Mouse (Mus musculus) cerebellum, adult (tissue): ENCODE measurements at regions not wholly inside any gene's neighbourhood (a gene's known extent, or its start where the extent isn't known, plus 50 kb on each side); places are given as distances from the start of the nearest gene placed in this dataset.

Source experiments
- ATAC-seq: cut with Nextera tagmentation; 2 replicates; pipeline ENCODE4 v1.9.2; 2017; ENCODE audit warnings: mild to moderate bottlenecking, moderate library complexity, mixed read lengths; ENCODE audit not compliant: insufficient number of reproducible peaks, low FRiP score, low TSS enrichment

- no peak for ATAC-seq
Measured at GRCm38 (mm10) chr2:75136618-75137017, 311.0 kb downstream of the Mtx2 start.

DNA sequence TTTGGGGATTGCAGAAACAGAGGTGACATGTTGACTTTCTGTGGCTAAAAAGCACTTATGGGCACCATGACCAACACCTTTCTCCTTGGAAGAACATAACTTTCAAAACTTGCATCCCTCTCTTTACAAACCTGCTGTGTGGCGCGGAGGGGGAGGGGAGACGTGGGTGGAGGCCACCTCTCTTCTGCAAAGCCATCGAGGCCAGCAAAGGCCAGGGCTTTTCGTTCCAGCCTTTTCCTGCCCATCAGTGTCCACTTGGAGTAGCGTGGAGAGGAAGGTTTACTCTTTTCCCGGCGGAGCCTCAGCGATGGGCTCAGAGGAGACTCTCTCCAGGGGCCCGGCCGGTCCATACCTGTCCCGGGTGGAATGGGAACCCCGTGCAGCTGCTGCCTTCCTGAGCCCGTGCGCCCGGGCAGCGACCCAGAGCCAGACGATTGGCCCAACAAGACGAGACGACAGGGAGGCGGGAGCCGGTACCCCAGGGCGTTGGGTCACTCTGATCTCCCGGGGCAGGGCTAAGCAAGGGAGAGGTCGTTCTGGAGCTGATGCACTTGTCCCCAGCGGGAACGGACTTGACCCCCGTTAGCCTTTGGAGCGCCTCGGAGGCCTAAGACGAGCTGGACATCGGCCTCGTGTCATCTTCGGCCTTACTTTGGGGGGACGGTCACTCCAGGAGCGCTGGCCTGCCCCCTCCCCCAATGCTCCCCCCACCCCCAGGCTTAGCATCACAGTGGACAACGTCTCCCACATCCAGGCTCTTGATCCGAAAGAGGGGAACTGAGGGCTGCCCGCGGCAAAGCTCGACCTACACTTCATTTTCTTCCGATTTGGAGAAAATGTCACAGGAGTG is 311.8 kb downstream of the Mtx2 start:
- ATAC-seq = peak; percentile 47; the same call in 1 of the 2 replicates

DNA sequence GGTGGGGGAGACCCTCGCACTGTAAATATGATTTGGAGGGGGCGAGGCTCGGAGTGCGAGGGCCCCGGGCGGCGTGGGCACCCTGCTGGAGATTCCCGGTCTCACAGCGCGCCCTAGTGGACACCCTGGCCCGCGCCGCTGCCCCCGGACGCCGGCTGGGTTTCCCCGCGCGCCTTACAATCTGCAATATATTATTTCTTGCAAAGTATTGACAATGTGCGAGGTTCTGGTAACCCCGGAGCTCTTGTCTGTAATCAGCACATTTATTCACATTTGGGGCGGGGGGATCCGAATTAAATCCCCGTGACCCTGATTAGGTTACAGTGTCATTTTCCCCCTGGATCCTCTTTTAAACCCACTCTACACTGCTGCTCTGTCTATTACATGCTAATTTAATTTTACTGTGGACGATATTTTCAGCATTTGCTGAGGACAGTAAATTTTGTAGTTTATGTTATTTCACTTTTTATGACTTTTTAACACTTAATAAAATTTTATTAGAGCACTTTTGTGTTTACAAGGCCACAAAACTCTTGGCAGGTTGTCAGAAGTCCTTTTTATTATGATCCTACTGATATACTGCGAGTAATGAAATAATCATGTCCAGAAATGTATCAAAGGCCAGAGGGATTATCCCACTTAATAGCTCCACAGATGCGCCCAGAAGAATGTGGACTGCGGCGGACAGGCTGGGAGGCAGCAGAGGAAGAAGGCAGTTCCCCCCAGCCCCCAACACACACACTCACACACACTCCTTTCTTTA is 312.6 kb downstream of the Mtx2 start:
- ATAC-seq = no peak

DNA sequence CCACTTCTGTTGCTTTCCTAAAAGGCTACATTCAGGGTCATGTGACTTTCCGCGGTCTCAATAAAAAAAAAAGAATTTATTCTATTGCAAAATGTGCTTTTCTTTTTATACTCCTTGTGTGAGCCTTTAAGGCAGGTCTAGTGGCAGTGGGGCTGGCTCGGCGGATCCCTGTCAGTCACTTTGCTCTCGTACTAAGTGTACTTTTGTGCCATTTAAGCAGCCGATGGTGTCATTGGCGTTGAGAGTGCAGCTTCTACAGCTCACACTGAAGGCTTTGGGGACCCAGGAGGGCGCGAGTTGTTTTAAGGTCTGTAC is 313.1 kb downstream of the Mtx2 start:
- ATAC-seq = no peak

DNA sequence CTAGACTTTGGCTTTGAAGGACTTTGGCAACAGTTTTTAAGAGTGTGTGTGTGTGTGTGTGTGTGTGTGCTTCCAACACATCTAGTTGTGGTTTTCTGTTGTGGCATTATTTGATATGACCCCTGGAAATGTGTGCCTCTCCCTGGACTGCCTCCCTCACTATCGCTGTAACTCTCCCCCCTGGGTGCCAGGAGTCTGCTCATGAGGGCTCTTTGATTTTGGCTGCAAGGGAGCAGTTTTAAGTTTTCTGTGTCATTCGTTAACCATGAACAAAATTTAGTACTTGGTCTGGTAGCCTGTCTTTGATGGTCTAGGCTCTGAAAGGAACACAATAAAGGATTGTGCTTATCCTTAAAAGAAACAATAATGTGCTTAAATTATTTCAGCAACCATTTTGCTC is 313.9 kb downstream of the Mtx2 start:
- ATAC-seq = no peak

DNA sequence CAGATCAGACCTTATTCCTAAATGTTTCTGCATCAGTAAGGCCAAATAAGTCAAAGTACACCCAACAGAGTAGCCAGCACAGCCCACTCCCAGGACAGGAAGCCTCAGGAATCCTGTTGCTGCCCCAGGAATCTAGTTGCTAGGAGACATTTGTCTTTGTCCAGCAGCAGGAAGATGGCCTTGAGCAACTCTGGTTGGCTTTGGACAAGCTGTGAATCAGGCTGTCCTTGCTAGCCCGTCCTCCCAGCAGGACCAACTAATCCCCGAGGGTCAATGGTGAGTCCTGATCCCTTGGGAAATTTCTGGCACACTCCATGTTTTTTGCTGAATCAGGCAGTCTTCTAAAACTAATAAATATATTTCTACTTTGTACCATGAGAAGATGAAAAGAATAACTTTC is 317.1 kb downstream of the Mtx2 start:
- ATAC-seq = no peak

- no peak for ATAC-seq
Measured at GRCm38 (mm10) chr2:75144861-75145260, 319.3 kb downstream of the Mtx2 start.

GRCm38 (mm10) chr2:75146256-75146655 is 320.7 kb downstream of the Mtx2 start:
- ATAC-seq = no peak

- ATAC-seq = no peak
Measured at GRCm38 (mm10) chr2:75147399-75147798, 321.8 kb downstream of the Mtx2 start.

DNA sequence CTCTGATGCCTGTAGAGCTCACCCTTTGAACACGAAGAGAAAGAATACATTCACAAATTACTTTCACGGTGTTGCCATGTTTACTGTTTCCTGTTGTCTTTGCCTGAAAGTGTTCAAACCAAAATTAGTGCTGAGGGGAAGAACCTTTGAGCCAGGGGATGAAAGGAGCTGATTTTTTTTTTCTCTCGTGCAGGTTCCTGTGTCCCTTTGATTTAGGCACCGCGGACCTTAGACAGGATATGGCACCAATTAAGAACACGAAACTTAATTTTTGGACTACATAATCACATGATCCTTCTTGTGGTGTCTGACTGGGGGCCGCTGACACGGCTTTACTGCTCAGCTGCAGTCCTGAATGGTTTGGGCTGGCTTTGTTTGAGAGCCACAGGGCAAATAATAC is 322.4 kb downstream of the Mtx2 start:
- ATAC-seq = no peak

DNA sequence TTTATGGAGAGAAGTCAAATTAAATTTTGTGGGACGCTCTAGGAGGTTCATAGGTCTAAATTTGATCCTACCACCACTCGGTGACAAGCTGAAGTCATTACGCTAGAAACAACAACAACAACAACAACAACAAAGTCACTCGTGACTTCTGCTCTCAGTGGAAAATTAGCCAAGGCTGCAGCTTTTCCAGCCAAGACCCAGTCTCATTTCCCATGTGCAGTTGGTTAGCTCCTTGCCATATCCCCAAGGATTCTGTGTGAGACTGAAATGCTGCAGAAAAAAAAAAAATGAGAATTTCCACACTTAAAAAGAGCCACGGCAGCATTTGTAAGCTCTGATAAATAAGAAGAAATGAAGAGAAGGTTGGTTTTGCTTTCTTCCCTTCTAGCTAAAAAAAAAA is 323.4 kb downstream of the Mtx2 start:
- no peak for ATAC-seq

DNA sequence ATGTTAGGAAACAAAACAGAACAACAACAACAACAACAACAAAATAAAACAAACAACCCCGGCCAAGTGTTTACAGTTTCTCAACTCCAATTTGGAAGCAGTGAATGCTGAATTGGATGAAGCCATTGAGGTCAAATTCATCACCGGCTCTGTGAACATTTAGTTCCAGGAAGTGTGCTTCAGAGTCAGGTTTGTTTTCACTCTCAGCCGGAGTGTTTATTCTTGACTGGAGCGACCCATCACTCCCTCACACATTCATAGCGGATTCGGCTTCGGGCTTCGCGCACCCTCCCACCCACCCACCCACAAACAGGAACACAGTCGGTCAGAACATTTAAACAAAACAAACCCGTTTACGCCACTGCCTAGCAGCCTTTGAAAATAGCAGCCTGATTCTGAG is 324.0 kb downstream of the Mtx2 start:
- no peak for ATAC-seq

DNA sequence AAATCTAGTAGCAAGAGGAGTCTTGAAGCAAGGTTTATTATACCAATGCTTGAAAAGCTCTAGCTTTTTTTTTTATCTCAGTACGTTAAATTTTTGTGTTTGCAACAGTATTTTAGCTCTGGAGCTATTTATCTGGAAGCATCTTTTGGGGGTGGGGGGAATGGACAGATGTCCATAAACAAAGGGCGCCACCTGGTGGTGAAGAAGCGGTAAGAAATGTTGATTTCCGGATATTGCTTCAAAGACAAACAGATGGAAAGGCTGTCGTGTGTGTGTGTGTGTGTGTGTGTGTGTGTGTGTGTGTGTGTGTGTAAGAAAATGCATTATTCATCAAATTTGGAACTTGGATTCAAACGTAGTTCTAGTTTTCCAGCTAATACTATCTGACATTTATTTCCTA is 325.4 kb downstream of the Mtx2 start:
- no peak for ATAC-seq

GRCm38 (mm10) chr2:75151519-75151918 is 325.9 kb downstream of the Mtx2 start:
- ATAC-seq = no peak

DNA sequence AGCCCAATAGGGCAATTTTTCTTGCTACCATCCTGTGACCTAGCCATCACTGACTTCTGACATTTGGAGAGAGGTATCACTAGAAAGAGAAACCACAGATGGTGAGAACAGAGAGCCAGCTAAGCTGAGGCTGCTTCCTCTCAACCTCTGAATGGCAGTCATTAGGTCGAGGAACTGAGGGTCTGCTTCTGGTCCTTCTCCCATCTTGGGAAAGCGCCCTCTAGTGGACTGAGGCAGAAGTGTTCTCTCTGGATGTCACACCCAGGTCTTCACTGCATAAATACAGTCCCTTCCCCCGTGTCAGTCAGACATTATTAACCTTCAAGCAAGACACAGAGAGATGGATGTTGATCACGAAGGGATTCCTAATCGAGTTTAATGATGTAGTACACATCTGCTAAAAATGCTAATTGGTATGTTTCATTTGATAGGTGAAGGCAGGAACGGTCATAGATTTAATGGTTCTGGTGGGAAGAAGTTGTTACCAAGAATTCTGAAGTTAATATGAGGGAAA is 326.9 kb downstream of the Mtx2 start:
- ATAC-seq = no peak

DNA sequence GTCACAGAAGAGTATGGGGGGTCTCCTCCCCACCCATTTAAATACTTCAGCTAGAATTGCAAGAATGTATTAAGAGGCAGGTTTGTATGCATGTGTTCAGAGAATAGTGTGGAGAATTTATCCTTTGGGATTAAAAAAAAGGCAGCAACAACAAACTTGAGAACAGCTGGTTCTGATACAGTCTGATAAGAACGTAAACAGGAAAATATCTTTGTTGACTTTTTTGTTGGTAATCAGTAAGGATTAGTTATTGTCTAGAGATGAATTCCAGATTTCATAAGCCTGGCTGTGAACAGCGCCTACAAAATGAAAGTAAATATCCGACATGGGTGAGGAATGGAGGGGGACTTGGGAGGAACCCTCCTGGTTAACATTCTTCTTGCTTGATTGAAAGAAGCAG is 328.8 kb downstream of the Mtx2 start:
- no peak for ATAC-seq

GRCm38 (mm10) chr2:75158581-75158980 is 333.0 kb downstream of the Mtx2 start:
- ATAC-seq = no peak

GRCm38 (mm10) chr2:75161075-75161474 is 335.5 kb downstream of the Mtx2 start:
- ATAC-seq = no peak

GRCm38 (mm10) chr2:75164987-75165386 is 339.4 kb downstream of the Mtx2 start:
- ATAC-seq = no peak

- ATAC-seq = no peak
Measured at GRCm38 (mm10) chr2:75176267-75176666, 350.7 kb downstream of the Mtx2 start.

DNA sequence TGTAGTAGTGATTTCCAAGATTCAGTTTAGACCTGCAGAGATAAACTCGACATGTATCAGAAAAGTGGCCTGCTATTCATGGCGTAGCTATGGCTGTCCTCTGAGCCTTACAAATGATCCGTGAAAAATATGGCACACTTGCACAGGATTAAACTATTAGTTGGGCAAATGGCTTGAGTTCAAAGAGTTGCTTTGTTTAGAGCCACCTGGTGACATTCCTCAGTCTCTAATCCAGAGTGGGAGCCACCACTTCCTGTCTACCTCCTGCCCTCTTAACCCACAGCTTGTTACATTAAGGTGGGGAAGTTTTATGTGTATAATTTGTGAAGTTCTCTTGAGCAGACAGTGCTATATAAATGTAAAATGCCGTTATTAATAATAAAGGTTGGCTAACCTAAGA is 357.7 kb downstream of the Mtx2 start:
- ATAC-seq = no peak
